Mouse (Mus musculus): Measurements from ENCODE around the gene Cd55b. TPM values are rescaled to one million over a fixed set of nuclear protein-coding genes. Genes with fewer than 3 reads are reported as not detected.
A peak's percentile ranks its signal among the peaks of the same experiment; 100 is the strongest.
"Not testable (repeated sequence)": the region's sequence is repeated elsewhere in the genome, so short reads cannot be mapped to it uniquely, and the experiment has no call there.

Cd55b gene
- polyA plus RNA-seq, 1 experiment from 2014 or later = not detected

DNA sequence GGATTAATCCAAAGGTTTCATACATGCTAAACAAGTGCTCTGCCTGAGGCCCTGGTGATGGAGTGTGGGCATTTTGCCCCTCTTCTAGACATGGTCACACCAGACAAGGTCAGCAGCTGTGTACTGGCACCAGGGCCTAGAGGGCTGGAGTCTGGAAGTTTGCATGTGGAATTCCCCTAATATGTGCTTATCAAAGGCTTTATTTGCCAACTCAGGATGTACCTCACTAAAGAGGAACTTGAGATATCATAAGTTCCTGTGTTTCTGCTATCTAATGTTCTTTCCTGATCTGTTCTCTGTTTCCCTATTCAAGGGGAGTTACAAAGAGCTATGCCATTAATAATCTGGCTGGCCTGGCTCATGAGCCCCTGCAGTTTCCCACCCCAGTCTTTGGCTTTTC, 5.9 kb upstream of the Cd55b start:
- H3K4me3 ChIP-seq (ENCODE audit: low read length); H3K9ac ChIP-seq (ENCODE audit: low read depth, low read length); H3K36me3 ChIP-seq (ENCODE audit: control insufficient read depth, insufficient read depth, low read length); H3K4me2 ChIP-seq (ENCODE audit: low read length); H3K27me3 ChIP-seq (replicated peaks; ENCODE audit: control insufficient read depth, insufficient read depth, low read length); ATAC-seq; H3K9me3 ChIP-seq (ENCODE audit: control insufficient read depth, low read length); H3K4me1 ChIP-seq (ENCODE audit: control insufficient read depth, insufficient read depth, low read depth, low read length); H3K27ac ChIP-seq (ENCODE audit: low read depth, low read length): not testable (repeated sequence)

DNA sequence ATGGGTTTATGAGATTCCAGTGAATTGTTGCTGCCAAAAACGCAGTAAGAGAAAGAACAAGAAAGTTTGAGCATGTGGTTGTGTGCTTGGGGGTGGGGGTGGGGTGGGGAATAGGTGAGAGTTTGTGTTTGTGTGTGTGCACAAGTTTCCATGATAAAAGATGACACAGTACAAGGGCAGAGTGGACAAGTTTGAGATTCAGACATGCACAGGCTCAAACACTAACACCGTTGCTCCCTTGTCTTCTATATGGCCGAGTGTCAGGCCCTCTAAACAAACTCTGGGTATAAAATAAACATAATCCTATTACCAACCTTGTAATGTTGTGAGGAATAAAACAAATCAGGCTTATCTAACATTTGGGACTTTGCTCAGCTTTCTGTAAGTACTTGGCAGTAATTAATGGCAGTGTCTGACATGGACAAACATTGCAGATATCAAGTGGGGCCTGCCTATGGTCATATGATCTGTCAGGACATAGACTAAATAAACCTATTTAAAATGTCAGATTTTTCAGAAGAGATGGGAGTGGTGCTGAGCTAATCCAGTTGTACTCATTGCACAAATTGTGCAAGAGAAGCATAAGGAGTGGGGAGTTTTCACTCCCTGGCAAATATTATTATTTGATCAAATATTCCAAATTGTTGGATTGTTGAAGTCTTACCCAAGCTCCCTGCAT, 4.5 kb upstream of the Cd55b start:
- not testable (repeated sequence) for H3K27me3 ChIP-seq (replicated peaks; ENCODE audit: control insufficient read depth, insufficient read depth, low read length); H3K4me1 ChIP-seq (ENCODE audit: control insufficient read depth, insufficient read depth, low read depth, low read length); H3K27ac ChIP-seq (ENCODE audit: low read depth, low read length); H3K4me3 ChIP-seq (ENCODE audit: low read length); H3K9me3 ChIP-seq (ENCODE audit: control insufficient read depth, low read length); ATAC-seq; H3K4me2 ChIP-seq (ENCODE audit: low read length); H3K36me3 ChIP-seq (ENCODE audit: control insufficient read depth, insufficient read depth, low read length); H3K9ac ChIP-seq (ENCODE audit: low read depth, low read length)
- WGBS = 63% methylated on average over 2 of the region's 3 CpGs

- not testable (repeated sequence) for ATAC-seq; H3K4me2 ChIP-seq (ENCODE audit: low read length); H3K27ac ChIP-seq (ENCODE audit: low read depth, low read length); H3K27me3 ChIP-seq (replicated peaks; ENCODE audit: control insufficient read depth, insufficient read depth, low read length); H3K4me3 ChIP-seq (ENCODE audit: low read length); H3K9me3 ChIP-seq (ENCODE audit: control insufficient read depth, low read length); H3K9ac ChIP-seq (ENCODE audit: low read depth, low read length); H3K36me3 ChIP-seq (ENCODE audit: control insufficient read depth, insufficient read depth, low read length); H3K4me1 ChIP-seq (ENCODE audit: control insufficient read depth, insufficient read depth, low read depth, low read length)
- no CpG with 5 or more reads among the region's 6 CpGs for WGBS
Measured at GRCm38 (mm10) chr1:130422033-130422432, 776 bp downstream of the Cd55b start.

GRCm38 (mm10) chr1:130397109-130397508, 25.7 kb downstream of the Cd55b start:
- not testable (repeated sequence) for H3K4me1 ChIP-seq (ENCODE audit: control insufficient read depth, insufficient read depth, low read depth, low read length); H3K9me3 ChIP-seq (ENCODE audit: control insufficient read depth, low read length); H3K27ac ChIP-seq (ENCODE audit: low read depth, low read length); H3K9ac ChIP-seq (ENCODE audit: low read depth, low read length); H3K4me2 ChIP-seq (ENCODE audit: low read length); H3K36me3 ChIP-seq (ENCODE audit: control insufficient read depth, insufficient read depth, low read length); H3K4me3 ChIP-seq (ENCODE audit: low read length); H3K27me3 ChIP-seq (replicated peaks; ENCODE audit: control insufficient read depth, insufficient read depth, low read length); ATAC-seq

- H3K4me1 ChIP-seq (ENCODE audit: control insufficient read depth, insufficient read depth, low read depth, low read length); H3K36me3 ChIP-seq (ENCODE audit: control insufficient read depth, insufficient read depth, low read length); H3K27me3 ChIP-seq (replicated peaks; ENCODE audit: control insufficient read depth, insufficient read depth, low read length); ATAC-seq; H3K27ac ChIP-seq (ENCODE audit: low read depth, low read length); H3K9me3 ChIP-seq (ENCODE audit: control insufficient read depth, low read length); H3K4me3 ChIP-seq (ENCODE audit: low read length); H3K4me2 ChIP-seq (ENCODE audit: low read length); H3K9ac ChIP-seq (ENCODE audit: low read depth, low read length): not testable (repeated sequence)
Measured at GRCm38 (mm10) chr1:130387282-130387681, 35.5 kb downstream of the Cd55b start.

GRCm38 (mm10) chr1:130377726-130378429, 44.9 kb downstream of the Cd55b start:
- WGBS = 93% methylated on average over 14 of the region's 14 CpGs
- H3K4me1 ChIP-seq (ENCODE audit: control insufficient read depth, insufficient read depth, low read depth, low read length) = no peaks in the 10 kb centered on the region
- H3K36me3 ChIP-seq (ENCODE audit: control insufficient read depth, insufficient read depth, low read length) = no peaks in the 10 kb centered on the region
- peaks cover 2% of the 10 kb centered on the region; the same call in 1 of the 2 replicates for H3K9me3 ChIP-seq (ENCODE audit: control insufficient read depth, low read length)
- H3K4me3 ChIP-seq (ENCODE audit: low read length) = no peak overlapping the region
- H3K9ac ChIP-seq (ENCODE audit: low read depth, low read length) = no peak overlapping the region
- H3K4me2 ChIP-seq (ENCODE audit: low read length) = no peak overlapping the region
- H3K27ac ChIP-seq (ENCODE audit: low read depth, low read length) = no peak overlapping the region
- no peaks in the 10 kb centered on the region for H3K27me3 ChIP-seq (replicated peaks; ENCODE audit: control insufficient read depth, insufficient read depth, low read length)
- ATAC-seq = no peak

- Histone ChIP-seq H3K9ac (ENCODE audit: low read depth, low read length) (no peak overlapping the region), H3K4me2 (ENCODE audit: low read length) (no peak overlapping the region), H3K27me3 (replicated peaks; ENCODE audit: control insufficient read depth, insufficient read depth, low read length) (no peaks in the 10 kb centered on the region), H3K27ac (ENCODE audit: low read depth, low read length) (no peak overlapping the region), H3K4me1 (ENCODE audit: control insufficient read depth, insufficient read depth, low read depth, low read length) (no peaks in the 10 kb centered on the region), H3K36me3 (ENCODE audit: control insufficient read depth, insufficient read depth, low read length) (no peaks in the 10 kb centered on the region), H3K4me3 (ENCODE audit: low read length) (no peak overlapping the region), H3K9me3 (ENCODE audit: control insufficient read depth, low read length) (no peaks in the 10 kb centered on the region)
- no peak for ATAC-seq
- 82% methylated on average over 3 of the region's 3 CpGs for WGBS
Measured at GRCm38 (mm10) chr1:130374173-130374785, 48.5 kb downstream of the Cd55b start.

- H3K36me3 ChIP-seq (ENCODE audit: control insufficient read depth, insufficient read depth, low read length) = no peaks in the 10 kb centered on the region
- no peak overlapping the region for H3K4me3 ChIP-seq (ENCODE audit: low read length)
- no peaks in the 10 kb centered on the region for H3K27me3 ChIP-seq (replicated peaks; ENCODE audit: control insufficient read depth, insufficient read depth, low read length)
- no peak overlapping the region for H3K27ac ChIP-seq (ENCODE audit: low read depth, low read length)
- H3K4me2 ChIP-seq (ENCODE audit: low read length) = no peak overlapping the region
- H3K9me3 ChIP-seq (ENCODE audit: control insufficient read depth, low read length) = no peaks in the 10 kb centered on the region
- no peaks in the 10 kb centered on the region for H3K4me1 ChIP-seq (ENCODE audit: control insufficient read depth, insufficient read depth, low read depth, low read length)
- no peak overlapping the region for H3K9ac ChIP-seq (ENCODE audit: low read depth, low read length)
- no peak for ATAC-seq
- 27% methylated on average over 2 of the region's 2 CpGs for WGBS
Measured at GRCm38 (mm10) chr1:130373398-130374083, 49.3 kb downstream of the Cd55b start.

DNA sequence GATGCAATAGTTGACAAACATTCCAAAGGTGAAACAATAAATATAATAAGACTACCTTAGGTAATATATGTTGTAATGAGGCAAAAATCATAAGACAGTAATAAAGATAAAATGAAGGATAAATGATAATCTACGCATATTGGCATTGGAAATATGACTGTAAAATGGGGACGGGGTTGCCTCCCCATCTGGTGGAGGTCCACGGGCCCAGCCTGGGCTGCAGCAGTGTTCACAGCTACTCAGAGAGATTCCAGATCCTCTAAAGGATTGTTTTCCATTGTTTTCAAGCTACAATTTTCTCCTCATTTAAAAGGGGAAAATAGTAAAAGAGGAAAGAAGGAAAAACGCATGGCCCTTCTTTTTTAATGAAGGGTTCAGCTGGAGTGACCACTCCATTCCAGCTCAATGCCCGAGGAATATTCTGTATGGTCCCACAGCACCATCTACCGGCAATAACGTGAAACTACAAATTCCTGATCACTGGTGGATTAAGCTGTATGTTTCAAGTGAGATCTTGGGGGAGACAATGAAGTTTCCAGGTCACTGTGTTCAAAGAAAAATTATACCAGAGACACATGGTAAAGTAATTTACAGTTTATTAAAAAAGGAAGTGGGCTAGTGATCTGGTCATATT, 50.8 kb downstream of the Cd55b start:
- no peaks in the 10 kb centered on the region for H3K9me3 ChIP-seq (ENCODE audit: control insufficient read depth, low read length)
- H3K9ac ChIP-seq (ENCODE audit: low read depth, low read length) = no peak overlapping the region
- H3K27me3 ChIP-seq (replicated peaks; ENCODE audit: control insufficient read depth, insufficient read depth, low read length) = no peaks in the 10 kb centered on the region
- peak; percentile 69; the same call in 1 of the 2 replicates for ATAC-seq
- H3K4me2 ChIP-seq (ENCODE audit: low read length) = no peak overlapping the region
- no peaks in the 10 kb centered on the region for H3K4me1 ChIP-seq (ENCODE audit: control insufficient read depth, insufficient read depth, low read depth, low read length)
- H3K4me3 ChIP-seq (ENCODE audit: low read length) = no peak overlapping the region
- whole genome bisulfite sequencing = 36% methylated on average over 7 of the region's 7 CpGs
- no peaks in the 10 kb centered on the region for H3K36me3 ChIP-seq (ENCODE audit: control insufficient read depth, insufficient read depth, low read length)
- no peak overlapping the region for H3K27ac ChIP-seq (ENCODE audit: low read depth, low read length)
